Mouse (Mus musculus) spleen, postnatal 4 days (tissue): ENCODE data around the gene Gm45337.
A peak's percentile ranks its signal among the peaks of the same experiment; 100 is the strongest.

Experiments
- DNase-seq, 2 experiments: peaks; one replicate each; pipeline ENCODE4 v3.0.0; 2022; ENCODE audit warnings: low spot score in 2 of 2

Gm45337 gene

GRCm38 (mm10) chr7:142104747-142105146 lies 39.7 kb downstream of the Gm45337 start:
- no peak for DNase-seq

- peak; percentile 78 to 90 for DNase-seq
Measured at GRCm38 (mm10) chr7:142097776-142098175, 46.6 kb downstream of the Gm45337 start.

GRCm38 (mm10) chr7:142096701-142097100 lies 47.7 kb downstream of the Gm45337 start:
- no peak for DNase-seq

- DNase-seq: peak; percentile 90 to 95
Measured at GRCm38 (mm10) chr7:142095183-142095931, 49.0 kb downstream of the Gm45337 start, which contains the start of gene Dusp8. Gene Dusp8, minus strand, starts transcription at chr7:142095843.

- DNase-seq: peak; percentile 52 to 79
Measured at GRCm38 (mm10) chr7:142094301-142095143, 49.9 kb downstream of the Gm45337 start.

GRCm38 (mm10) chr7:142093696-142094240 lies 50.6 kb downstream of the Gm45337 start:
- no peak for DNase-seq
